Mouse (Mus musculus): ENCODE data around the gene Tnf. TPM values are rescaled to one million over a fixed set of nuclear protein-coding genes. Genes with fewer than 3 reads are reported as not detected.

Tnf gene
- polyA plus RNA-seq, 1 experiment from 2014 or later, result not detected

DNA sequence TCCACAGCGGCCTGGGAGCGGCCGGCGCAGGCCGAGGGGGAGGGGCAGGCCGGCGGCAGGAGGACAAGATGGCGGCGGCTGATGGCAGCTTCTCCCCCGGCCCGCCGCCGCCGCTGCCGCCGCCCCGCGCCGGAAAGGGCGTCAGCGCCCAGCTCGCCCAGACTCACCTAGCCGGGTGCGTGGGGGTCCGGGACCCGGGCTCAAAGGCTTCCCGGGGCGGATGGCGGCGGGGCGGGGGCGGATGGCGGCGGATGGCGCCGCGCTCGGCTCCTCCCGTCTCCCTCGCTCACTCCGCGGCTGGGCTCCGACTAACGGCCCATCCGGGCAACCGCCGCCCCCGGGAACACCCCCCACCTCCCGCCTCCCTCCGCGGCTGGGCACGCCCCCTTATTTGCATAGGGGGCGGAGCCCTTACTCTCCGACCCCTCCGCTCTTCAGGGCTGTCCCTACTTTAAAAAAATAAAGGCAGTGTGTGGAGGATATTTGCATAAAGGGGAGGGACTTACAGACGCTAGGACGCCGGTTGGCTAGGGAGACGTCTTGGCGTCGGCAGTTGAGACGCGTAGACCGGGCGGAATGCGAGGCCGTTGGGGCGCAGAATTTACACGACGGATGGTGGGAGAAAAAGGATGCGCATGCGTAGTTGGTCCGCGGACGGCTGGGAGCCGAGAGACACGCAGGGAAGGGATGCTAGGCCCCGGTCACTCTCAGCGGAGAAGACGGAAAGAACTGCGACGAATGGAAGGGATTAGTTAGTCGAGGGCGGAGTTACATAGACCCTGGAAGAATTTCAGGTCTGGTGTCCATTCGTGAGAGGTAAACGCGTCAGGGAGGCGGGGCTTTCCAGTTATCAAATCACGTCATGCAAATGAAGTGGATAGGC, 37.0 kb downstream of the Tnf start, which contains the start of gene Prrc2a:
Gene Prrc2a (minus strand): TSS at position 330 of the 883 bp plus-strand sequence.
- WGBS, result under 1% methylated on average over 65 of the region's 89 CpGs
- DNase-seq (peak; percentile 100), ATAC-seq (ENCODE audit: low FRiP score, low TSS enrichment) (peak; percentile 97)
- Histone ChIP-seq H3K9ac (replicated peaks; ENCODE audit: low read length) (peak within 1 kb of the TSS; percentile 99), H3K27me3 (ENCODE audit: control insufficient read depth, insufficient read depth, low read length) (no peaks in the 10 kb centered on the region), H3K4me2 (ENCODE audit: low read length) (peak within 1 kb of the TSS; percentile 98), H3K36me3 (ENCODE audit: control insufficient read depth, insufficient read depth, low read length) (peaks cover 25% of the 10 kb centered on the region), H3K4me3 (replicated peaks; ENCODE audit: low read depth, low read length) (peak within 1 kb of the TSS; percentile 100), H3K9me3 (ENCODE audit: control insufficient read depth, low read length) (no peaks in the 10 kb centered on the region), H3K27ac (replicated peaks; ENCODE audit: low read depth, low read length) (peak within 1 kb of the TSS; percentile 96), H3K4me1 (ENCODE audit: control insufficient read depth, insufficient read depth, low read length) (peaks cover 32% of the 10 kb centered on the region)

DNA sequence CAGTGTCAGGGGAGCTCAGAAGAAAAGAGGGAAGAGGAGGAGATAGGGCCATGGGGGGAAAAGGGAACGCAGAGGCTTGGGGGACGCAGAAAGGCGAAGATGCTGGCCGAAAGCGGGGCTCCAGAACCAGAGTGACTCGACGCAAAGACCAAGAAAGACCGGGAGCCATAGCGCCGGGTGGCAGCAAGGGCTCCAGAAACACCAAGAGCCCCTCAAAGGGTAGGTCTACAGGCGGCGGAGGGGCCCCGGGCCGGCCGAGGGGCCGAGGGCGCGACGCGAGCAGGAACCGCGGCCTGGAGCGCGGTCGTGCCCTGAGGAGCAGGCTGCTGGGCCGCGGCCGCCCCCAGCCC, 37.6 kb downstream of the Tnf start:
- H3K4me1 ChIP-seq (ENCODE audit: control insufficient read depth, insufficient read depth, low read length), result peaks cover 32% of the 10 kb centered on the region
- DNase-seq (no peak), ATAC-seq (ENCODE audit: low FRiP score, low TSS enrichment) (no peak)
- peak overlapping the region; percentile 99 for H3K9ac ChIP-seq (replicated peaks; ENCODE audit: low read length)
- WGBS, result 0% methylated on average over 21 of the region's 28 CpGs
- H3K36me3 ChIP-seq (ENCODE audit: control insufficient read depth, insufficient read depth, low read length), result peaks cover 31% of the 10 kb centered on the region
- no peaks in the 10 kb centered on the region for H3K9me3 ChIP-seq (ENCODE audit: control insufficient read depth, low read length)
- H3K27ac ChIP-seq (replicated peaks; ENCODE audit: low read depth, low read length), result peak overlapping the region; percentile 96
- peak overlapping the region; percentile 98 for H3K4me2 ChIP-seq (ENCODE audit: low read length)
- H3K4me3 ChIP-seq (replicated peaks; ENCODE audit: low read depth, low read length), result peak overlapping the region; percentile 100
- no peaks in the 10 kb centered on the region for H3K27me3 ChIP-seq (ENCODE audit: control insufficient read depth, insufficient read depth, low read length)

DNA sequence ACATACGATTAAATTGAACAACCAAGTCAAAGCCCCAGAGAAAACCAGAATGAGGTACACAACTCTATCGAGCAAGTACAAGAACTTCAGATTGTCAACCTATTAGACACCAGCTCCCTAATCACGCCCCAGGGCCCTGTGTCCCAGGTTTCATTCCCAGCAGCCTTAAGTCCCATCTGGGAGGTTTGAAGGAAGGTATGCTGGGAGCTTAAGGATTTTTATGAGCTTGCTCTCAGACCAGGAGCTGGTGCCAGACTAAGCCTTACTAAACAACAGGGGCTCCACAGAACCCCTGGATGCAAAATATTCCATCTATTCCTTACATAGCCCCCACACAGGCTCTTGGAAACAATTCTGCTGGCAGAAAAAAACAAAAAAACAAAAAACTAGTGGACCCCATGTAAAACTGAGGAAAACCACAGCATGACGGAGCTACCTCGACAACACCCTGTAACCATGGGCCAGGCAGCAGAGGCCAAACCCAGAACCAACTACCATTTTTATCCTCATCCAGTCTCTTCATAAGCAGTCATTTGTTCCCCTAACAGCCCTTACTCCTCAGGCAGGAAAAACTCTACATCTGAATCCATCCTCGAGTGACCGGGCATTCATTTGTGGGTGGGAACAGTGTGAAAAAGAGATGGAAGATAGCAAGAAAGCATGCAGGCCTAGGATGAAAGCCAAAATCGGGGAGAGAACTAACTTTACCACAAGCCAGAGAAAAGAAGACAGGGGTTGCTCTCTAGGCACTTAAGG, 38.3 kb downstream of the Tnf start:
- Histone ChIP-seq H3K4me3 (replicated peaks; ENCODE audit: low read depth, low read length) (peak overlapping the region; percentile 100), H3K4me1 (ENCODE audit: control insufficient read depth, insufficient read depth, low read length) (peaks cover 32% of the 10 kb centered on the region), H3K27me3 (ENCODE audit: control insufficient read depth, insufficient read depth, low read length) (no peaks in the 10 kb centered on the region), H3K27ac (replicated peaks; ENCODE audit: low read depth, low read length) (peak overlapping the region; percentile 96), H3K36me3 (ENCODE audit: control insufficient read depth, insufficient read depth, low read length) (peaks cover 38% of the 10 kb centered on the region), H3K4me2 (ENCODE audit: low read length) (peak overlapping the region; percentile 98), H3K9me3 (ENCODE audit: control insufficient read depth, low read length) (no peaks in the 10 kb centered on the region), H3K9ac (replicated peaks; ENCODE audit: low read length) (peak overlapping the region; percentile 99)
- no peak for ATAC-seq (ENCODE audit: low FRiP score, low TSS enrichment)
- no peak for DNase-seq
- 15% methylated on average over 8 of the region's 8 CpGs for WGBS

DNA sequence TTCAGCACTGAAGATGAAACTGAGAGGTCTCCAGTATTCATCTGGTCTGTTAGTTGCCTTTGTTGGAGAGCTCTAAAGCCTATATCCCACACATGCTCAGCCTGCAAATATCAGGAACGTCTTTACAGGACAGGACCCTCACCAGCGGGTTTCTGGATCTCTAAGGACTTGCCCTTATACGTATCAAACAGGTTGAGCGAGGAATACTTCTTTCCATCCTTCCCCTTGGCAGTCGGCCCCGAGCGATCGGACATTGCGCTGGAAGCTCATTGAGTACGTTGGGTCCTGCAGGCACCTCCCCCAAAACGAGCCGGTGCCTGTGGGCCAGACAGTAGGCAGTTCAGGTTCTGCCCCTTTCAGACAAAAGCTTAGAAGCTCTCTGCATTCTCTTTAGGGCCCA, 39.1 kb downstream of the Tnf start:
- Histone ChIP-seq H3K27ac (replicated peaks; ENCODE audit: low read depth, low read length) (peak overlapping the region; percentile 28; the same call in 1 of the 2 replicates), H3K4me2 (ENCODE audit: low read length) (peak overlapping the region; percentile 98), H3K4me3 (replicated peaks; ENCODE audit: low read depth, low read length) (peak overlapping the region; percentile 100), H3K4me1 (ENCODE audit: control insufficient read depth, insufficient read depth, low read length) (peaks cover 32% of the 10 kb centered on the region), H3K9ac (replicated peaks; ENCODE audit: low read length) (peak overlapping the region; percentile 99), H3K9me3 (ENCODE audit: control insufficient read depth, low read length) (no peaks in the 10 kb centered on the region), H3K27me3 (ENCODE audit: control insufficient read depth, insufficient read depth, low read length) (no peaks in the 10 kb centered on the region), H3K36me3 (ENCODE audit: control insufficient read depth, insufficient read depth, low read length) (peaks cover 46% of the 10 kb centered on the region)
- 37% methylated on average over 12 of the region's 12 CpGs for WGBS
- ATAC-seq (ENCODE audit: low FRiP score, low TSS enrichment) (no peak), DNase-seq (no peak)

DNA sequence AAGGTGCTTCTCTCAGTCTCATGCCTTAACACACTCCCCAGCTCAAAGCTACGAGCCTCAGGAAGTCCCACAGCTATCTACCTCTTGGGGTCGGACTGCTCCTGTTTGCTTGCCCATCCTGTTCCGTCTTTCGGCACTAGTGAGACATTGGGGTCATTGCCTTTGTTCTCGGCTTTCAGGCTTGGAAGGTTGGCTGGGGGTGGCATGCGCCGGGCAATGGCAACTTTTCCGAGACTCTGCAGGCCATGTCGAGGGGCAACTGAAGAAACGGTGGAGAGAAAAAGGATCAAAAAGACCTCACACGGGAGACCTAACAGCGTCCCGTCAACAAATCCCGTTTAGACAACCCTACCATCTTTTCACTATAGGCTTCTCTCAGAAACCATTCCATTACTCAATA, 39.7 kb downstream of the Tnf start:
- Histone ChIP-seq H3K27me3 (ENCODE audit: control insufficient read depth, insufficient read depth, low read length) (no peaks in the 10 kb centered on the region), H3K4me3 (replicated peaks; ENCODE audit: low read depth, low read length) (peak overlapping the region; percentile 100), H3K4me2 (ENCODE audit: low read length) (peak overlapping the region; percentile 98), H3K9me3 (ENCODE audit: control insufficient read depth, low read length) (no peaks in the 10 kb centered on the region), H3K4me1 (ENCODE audit: control insufficient read depth, insufficient read depth, low read length) (peaks cover 32% of the 10 kb centered on the region), H3K9ac (replicated peaks; ENCODE audit: low read length) (peak overlapping the region; percentile 99; the same call in 1 of the 2 replicates), H3K36me3 (ENCODE audit: control insufficient read depth, insufficient read depth, low read length) (peaks cover 52% of the 10 kb centered on the region), H3K27ac (replicated peaks; ENCODE audit: low read depth, low read length) (no peak overlapping the region)
- WGBS, result 67% methylated on average over 14 of the region's 14 CpGs
- ATAC-seq (ENCODE audit: low FRiP score, low TSS enrichment) (no peak), DNase-seq (no peak)

DNA sequence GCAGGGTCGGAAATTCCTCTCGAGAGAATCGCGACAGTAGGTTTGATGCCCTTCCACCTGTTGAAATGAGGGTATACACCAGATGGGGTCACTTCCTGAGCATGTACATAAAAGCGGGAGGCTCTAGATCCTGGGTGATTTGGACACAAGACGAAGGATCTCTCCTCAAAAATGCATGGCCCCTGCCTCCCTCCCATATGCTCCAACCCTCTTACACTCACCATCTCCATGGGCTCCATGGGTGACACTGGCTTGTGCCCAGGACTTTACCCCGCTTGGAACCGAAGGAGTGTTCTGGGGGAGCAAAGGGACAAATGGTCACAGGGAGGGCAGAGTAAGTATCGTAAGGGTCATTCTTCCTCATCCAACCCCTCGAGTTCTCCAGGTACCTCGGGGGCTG, 40.4 kb downstream of the Tnf start:
- Histone ChIP-seq H3K9ac (replicated peaks; ENCODE audit: low read length) (no peak overlapping the region), H3K4me2 (ENCODE audit: low read length) (peak overlapping the region; percentile 98; the same call in 1 of the 2 replicates)
- WGBS, result 89% methylated on average over 11 of the region's 11 CpGs

DNA sequence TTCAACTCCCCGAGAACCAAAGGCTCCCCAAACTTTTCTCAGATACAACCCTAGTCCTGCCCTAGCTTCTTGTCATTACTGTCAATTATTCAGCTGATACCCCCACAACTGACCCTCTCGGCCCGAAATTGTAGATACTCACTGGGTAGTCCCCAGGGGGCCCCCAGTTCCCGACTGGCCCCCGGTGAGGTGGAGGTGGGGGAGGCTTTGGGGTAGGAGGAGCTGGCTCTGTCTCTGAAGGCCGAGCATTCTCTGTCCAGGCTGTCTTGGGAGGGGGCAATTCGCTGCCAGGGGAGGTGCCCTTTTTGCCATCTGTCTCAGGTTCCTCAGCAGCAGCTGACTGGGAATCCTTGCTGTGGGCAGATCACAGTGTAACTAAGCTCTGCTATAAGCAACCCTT, 42.2 kb downstream of the Tnf start:
- Histone ChIP-seq H3K27me3 (ENCODE audit: control insufficient read depth, insufficient read depth, low read length) (no peaks in the 10 kb centered on the region), H3K4me2 (ENCODE audit: low read length) (no peak overlapping the region), H3K27ac (replicated peaks; ENCODE audit: low read depth, low read length) (no peak overlapping the region), H3K9ac (replicated peaks; ENCODE audit: low read length) (no peak overlapping the region), H3K36me3 (ENCODE audit: control insufficient read depth, insufficient read depth, low read length) (peaks cover 77% of the 10 kb centered on the region), H3K4me1 (ENCODE audit: control insufficient read depth, insufficient read depth, low read length) (peaks cover 21% of the 10 kb centered on the region), H3K9me3 (ENCODE audit: control insufficient read depth, low read length) (no peaks in the 10 kb centered on the region), H3K4me3 (replicated peaks; ENCODE audit: low read depth, low read length) (no peak overlapping the region)
- ATAC-seq (ENCODE audit: low FRiP score, low TSS enrichment) (no peak), DNase-seq (no peak)
- 84% methylated on average over 7 of the region's 7 CpGs for WGBS

More for the DNA sequence above, 40.4 kb downstream of the Tnf start:
- no peak for DNase-seq
- Histone ChIP-seq H3K4me1 (ENCODE audit: control insufficient read depth, insufficient read depth, low read length) (peaks cover 29% of the 10 kb centered on the region), H3K27ac (replicated peaks; ENCODE audit: low read depth, low read length) (no peak overlapping the region), H3K27me3 (ENCODE audit: control insufficient read depth, insufficient read depth, low read length) (no peaks in the 10 kb centered on the region), H3K36me3 (ENCODE audit: control insufficient read depth, insufficient read depth, low read length) (peaks cover 59% of the 10 kb centered on the region), H3K4me3 (replicated peaks; ENCODE audit: low read depth, low read length) (no peak overlapping the region), H3K9me3 (ENCODE audit: control insufficient read depth, low read length) (no peaks in the 10 kb centered on the region)
- ATAC-seq (ENCODE audit: low FRiP score, low TSS enrichment), result no peak

DNA sequence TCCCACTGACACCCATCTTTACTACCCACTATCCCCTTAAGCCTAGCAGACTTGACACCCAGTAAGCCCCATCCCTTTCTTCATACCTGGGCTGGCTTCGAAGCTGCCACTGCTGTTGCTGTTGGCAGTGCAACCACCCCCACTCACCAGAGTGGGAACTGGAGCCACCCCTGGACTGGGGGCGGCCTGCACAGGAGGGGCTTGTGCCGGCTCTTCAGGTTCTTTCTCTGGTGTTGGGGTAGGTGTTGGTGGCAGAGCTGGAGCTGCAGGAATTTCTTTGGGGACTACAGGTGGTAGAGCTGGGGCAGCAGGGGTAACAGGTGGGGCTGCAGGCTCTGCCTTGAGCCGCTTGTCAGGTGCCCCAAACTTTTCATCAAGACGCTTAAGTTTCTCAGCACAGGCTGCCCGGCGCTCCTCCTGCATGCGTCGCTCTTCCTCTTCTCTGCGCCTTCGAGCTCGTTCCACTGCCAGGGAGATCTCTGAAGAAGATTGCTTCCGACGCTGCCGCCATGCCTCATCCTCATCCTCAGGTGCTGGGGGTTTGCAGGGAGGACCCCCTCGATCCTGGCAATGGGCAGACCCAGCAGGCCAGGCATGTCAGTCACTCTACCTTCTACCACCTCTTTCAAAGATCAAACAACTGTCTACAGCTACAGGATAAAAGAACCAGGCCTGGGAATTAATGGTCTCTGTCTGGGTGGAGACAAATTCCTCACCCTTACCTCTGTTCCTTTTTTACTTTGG, 42.8 kb downstream of the Tnf start:
- no peak for ATAC-seq (ENCODE audit: low FRiP score, low TSS enrichment)
- Histone ChIP-seq H3K4me1 (ENCODE audit: control insufficient read depth, insufficient read depth, low read length) (peaks cover 21% of the 10 kb centered on the region), H3K27me3 (ENCODE audit: control insufficient read depth, insufficient read depth, low read length) (no peaks in the 10 kb centered on the region), H3K4me3 (replicated peaks; ENCODE audit: low read depth, low read length) (no peak overlapping the region), H3K4me2 (ENCODE audit: low read length) (no peak overlapping the region), H3K36me3 (ENCODE audit: control insufficient read depth, insufficient read depth, low read length) (peaks cover 83% of the 10 kb centered on the region), H3K9me3 (ENCODE audit: control insufficient read depth, low read length) (no peaks in the 10 kb centered on the region), H3K9ac (replicated peaks; ENCODE audit: low read length) (no peak overlapping the region), H3K27ac (replicated peaks; ENCODE audit: low read depth, low read length) (no peak overlapping the region)
- no peak for DNase-seq
- 91% methylated on average over 16 of the region's 16 CpGs for WGBS
